Mouse (Mus musculus): ENCODE data around the gene Olfr787. TPM values are rescaled to one million over a fixed set of nuclear protein-coding genes. Genes with fewer than 3 reads are reported as not detected.
A peak's percentile ranks its signal among the peaks of the same experiment; 100 is the strongest.

Olfr787 gene
- not detected in 2 replicates for polyA plus RNA-seq (2014; fragmentation: Nextera tagmentation; extraction: Ambion mirVana)

GRCm38 (mm10) chr10:129461562-129461961 lies at the start of gene Olfr787:
TSS of gene Olfr787 (plus strand) at chr10:129461862.
- no peaks in the 10 kb centered on the region for H3K27me3 ChIP-seq (ENCODE audit: control insufficient read depth, insufficient read depth, low read length)
- no peak for DNase-seq (ENCODE audit: low spot score, missing footprints)

GRCm38 (mm10) chr10:129427006-129427405 lies 34.7 kb upstream of the Olfr787 start, which contains the start of gene Olfr786:
TSS of gene Olfr786 (plus strand) at chr10:129427306.
- Histone ChIP-seq H3K4me3 (ENCODE audit: low read depth, low read length) (no peak within 1 kb of the TSS), H3K9ac (ENCODE audit: low read length) (no peak within 1 kb of the TSS)
- no peak for DNase-seq (ENCODE audit: low spot score, missing footprints)

More at GRCm38 (mm10) chr10:129461562-129461961, at the start of gene Olfr787:
- ATAC-seq (ENCODE audit: low FRiP score), result no peak
- WGBS, result 83% methylated on average over 3 of the region's 3 CpGs
- H3K27ac ChIP-seq (ENCODE audit: low read depth, low read length), result no peak within 1 kb of the TSS
- no peak within 1 kb of the TSS for H3K9ac ChIP-seq (ENCODE audit: low read length)
- H3K36me3 ChIP-seq (ENCODE audit: control insufficient read depth, insufficient read depth, low read length), result no peaks in the 10 kb centered on the region
- no peaks in the 10 kb centered on the region for H3K4me1 ChIP-seq (ENCODE audit: control insufficient read depth, insufficient read depth, low read length)
- no peak within 1 kb of the TSS for H3K4me3 ChIP-seq (ENCODE audit: low read depth, low read length)
- H3K4me2 ChIP-seq, result no peak within 1 kb of the TSS
- H3K9me3 ChIP-seq (ENCODE audit: control insufficient read depth, low read length), result no peaks in the 10 kb centered on the region

DNA sequence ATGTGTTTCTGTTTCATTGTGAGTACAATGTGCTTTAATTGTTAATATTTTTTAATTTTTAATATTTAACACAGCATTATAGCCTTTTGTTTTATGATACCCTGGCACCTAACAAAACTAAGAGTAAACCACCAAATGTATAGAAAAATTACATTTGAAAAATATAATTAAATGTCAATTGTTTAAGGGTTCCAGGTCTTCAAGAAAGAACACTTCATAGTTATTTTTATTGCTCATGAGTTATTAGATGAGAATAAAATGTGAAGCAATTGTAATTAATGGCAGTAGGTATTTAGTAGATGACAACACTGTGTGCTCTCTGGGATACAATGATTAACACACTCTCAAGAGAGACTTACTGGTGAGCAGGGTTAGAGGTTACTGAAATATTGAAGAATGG lies 9.0 kb downstream of the Olfr787 start, which contains the start of gene Olfr788:
Gene Olfr788 (plus strand): TSS at position 301 of the 400 bp plus-strand sequence.
- Histone ChIP-seq H3K9me3 (ENCODE audit: control insufficient read depth, low read length) (no peaks in the 10 kb centered on the region), H3K4me1 (ENCODE audit: control insufficient read depth, insufficient read depth, low read length) (no peaks in the 10 kb centered on the region), H3K4me2 (no peak within 1 kb of the TSS), H3K36me3 (ENCODE audit: control insufficient read depth, insufficient read depth, low read length) (no peaks in the 10 kb centered on the region), H3K9ac (ENCODE audit: low read length) (no peak within 1 kb of the TSS), H3K27ac (ENCODE audit: low read depth, low read length) (no peak within 1 kb of the TSS), H3K4me3 (ENCODE audit: low read depth, low read length) (no peak within 1 kb of the TSS), H3K27me3 (ENCODE audit: control insufficient read depth, insufficient read depth, low read length) (no peaks in the 10 kb centered on the region)
- ATAC-seq (ENCODE audit: low FRiP score), result no peak
- no peak for DNase-seq (ENCODE audit: low spot score, missing footprints)

More at GRCm38 (mm10) chr10:129427006-129427405, 34.7 kb upstream of the Olfr787 start, which contains the start of gene Olfr786:
- no peak within 1 kb of the TSS for H3K27ac ChIP-seq (ENCODE audit: low read depth, low read length)
- no peak for ATAC-seq (ENCODE audit: low FRiP score)
- no peaks in the 10 kb centered on the region for H3K27me3 ChIP-seq (ENCODE audit: control insufficient read depth, insufficient read depth, low read length)
- no peaks in the 10 kb centered on the region for H3K36me3 ChIP-seq (ENCODE audit: control insufficient read depth, insufficient read depth, low read length)
- no peaks in the 10 kb centered on the region for H3K4me1 ChIP-seq (ENCODE audit: control insufficient read depth, insufficient read depth, low read length)
- H3K9me3 ChIP-seq (ENCODE audit: control insufficient read depth, low read length), result no peaks in the 10 kb centered on the region
- no peak within 1 kb of the TSS for H3K4me2 ChIP-seq

DNA sequence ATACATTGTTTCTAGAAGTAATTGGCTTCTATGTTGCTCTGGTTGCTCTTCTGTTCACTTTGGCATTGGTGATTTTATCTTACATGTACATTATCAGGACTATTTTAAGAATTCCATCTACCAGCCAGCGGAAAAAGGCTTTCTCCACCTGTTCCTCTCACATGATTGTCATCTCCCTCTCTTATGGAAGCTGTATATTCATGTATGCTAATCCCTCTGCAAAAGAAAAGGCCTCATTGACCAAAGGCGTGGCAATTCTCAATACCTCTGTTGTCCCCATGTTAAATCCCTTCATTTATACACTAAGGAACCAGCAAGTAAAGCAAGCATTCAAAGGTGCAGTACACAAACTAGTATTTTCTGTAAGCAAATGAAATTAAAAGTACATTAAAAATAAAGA lies 11.6 kb downstream of the Olfr787 start:
- H3K4me3 ChIP-seq (ENCODE audit: low read depth, low read length), result no peak overlapping the region
- peak; percentile 76 for ATAC-seq (ENCODE audit: low FRiP score)
- no peak overlapping the region for H3K4me2 ChIP-seq
- WGBS, result 48% methylated on average over 2 of the region's 2 CpGs
- H3K27me3 ChIP-seq (ENCODE audit: control insufficient read depth, insufficient read depth, low read length), result no peaks in the 10 kb centered on the region
- peak; percentile 85 for DNase-seq (ENCODE audit: low spot score, missing footprints)
- no peak overlapping the region for H3K9ac ChIP-seq (ENCODE audit: low read length)
- H3K27ac ChIP-seq (ENCODE audit: low read depth, low read length), result no peak overlapping the region
- H3K9me3 ChIP-seq (ENCODE audit: control insufficient read depth, low read length), result no peaks in the 10 kb centered on the region
- H3K4me1 ChIP-seq (ENCODE audit: control insufficient read depth, insufficient read depth, low read length), result no peaks in the 10 kb centered on the region
- no peaks in the 10 kb centered on the region for H3K36me3 ChIP-seq (ENCODE audit: control insufficient read depth, insufficient read depth, low read length)

DNA sequence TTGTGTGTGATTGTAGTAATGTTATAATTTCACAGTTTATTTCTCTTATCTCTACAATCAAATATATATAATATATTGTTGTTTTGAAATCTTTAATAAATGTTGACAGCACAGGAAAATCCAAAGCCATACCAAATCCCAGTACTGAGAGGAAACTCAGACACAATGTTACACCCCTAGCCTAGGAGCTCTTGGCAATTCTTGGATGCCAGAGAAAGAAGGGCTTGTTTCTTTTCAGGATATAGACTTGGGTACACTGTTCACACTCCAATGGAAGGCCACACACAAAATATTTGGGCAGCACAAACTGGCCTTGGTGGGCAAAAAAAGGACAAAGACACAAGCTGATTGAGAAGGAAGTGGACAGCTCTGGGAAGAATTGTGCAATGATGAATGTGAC lies 12.1 kb downstream of the Olfr787 start:
- H3K4me3 ChIP-seq (ENCODE audit: low read depth, low read length), result no peak overlapping the region
- no peak overlapping the region for H3K4me2 ChIP-seq
- no peaks in the 10 kb centered on the region for H3K9me3 ChIP-seq (ENCODE audit: control insufficient read depth, low read length)
- H3K9ac ChIP-seq (ENCODE audit: low read length), result no peak overlapping the region
- H3K4me1 ChIP-seq (ENCODE audit: control insufficient read depth, insufficient read depth, low read length), result no peaks in the 10 kb centered on the region
- peak; percentile 67 for ATAC-seq (ENCODE audit: low FRiP score)
- no peak overlapping the region for H3K27ac ChIP-seq (ENCODE audit: low read depth, low read length)
- no peaks in the 10 kb centered on the region for H3K27me3 ChIP-seq (ENCODE audit: control insufficient read depth, insufficient read depth, low read length)
- no peaks in the 10 kb centered on the region for H3K36me3 ChIP-seq (ENCODE audit: control insufficient read depth, insufficient read depth, low read length)
- no peak for DNase-seq (ENCODE audit: low spot score, missing footprints)

DNA sequence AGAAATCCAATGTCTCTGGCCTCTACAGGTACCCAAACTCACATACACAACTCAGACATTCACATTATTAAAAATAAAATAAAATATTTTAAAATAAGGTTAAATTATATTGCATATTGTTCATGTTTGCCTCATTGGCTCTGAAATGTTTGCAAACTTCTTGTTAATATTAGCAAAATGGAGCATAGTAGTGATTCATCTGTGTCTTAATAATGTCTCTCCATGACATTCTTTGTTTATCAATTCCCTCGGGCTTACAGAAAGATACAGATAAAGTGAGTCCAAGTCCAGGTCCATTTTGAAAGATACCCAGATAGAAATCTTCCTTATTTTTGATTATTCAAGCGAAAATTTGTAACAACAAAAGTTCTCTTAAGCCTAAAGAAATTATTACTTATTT lies 22.8 kb downstream of the Olfr787 start, which contains the start of gene Olfr789:
Gene Olfr789 (plus strand): TSS at position 301 of the 400 bp plus-strand sequence.
- Histone ChIP-seq H3K36me3 (ENCODE audit: control insufficient read depth, insufficient read depth, low read length) (no peaks in the 10 kb centered on the region), H3K9ac (ENCODE audit: low read length) (no peak within 1 kb of the TSS), H3K4me1 (ENCODE audit: control insufficient read depth, insufficient read depth, low read length) (no peaks in the 10 kb centered on the region), H3K27ac (ENCODE audit: low read depth, low read length) (no peak within 1 kb of the TSS), H3K4me3 (ENCODE audit: low read depth, low read length) (no peak within 1 kb of the TSS), H3K27me3 (ENCODE audit: control insufficient read depth, insufficient read depth, low read length) (no peaks in the 10 kb centered on the region), H3K4me2 (no peak within 1 kb of the TSS), H3K9me3 (ENCODE audit: control insufficient read depth, low read length) (no peaks in the 10 kb centered on the region)
- ATAC-seq (ENCODE audit: low FRiP score), result no peak
- no peak for DNase-seq (ENCODE audit: low spot score, missing footprints)
- 65% methylated on average over 2 of the region's 2 CpGs for WGBS

DNA sequence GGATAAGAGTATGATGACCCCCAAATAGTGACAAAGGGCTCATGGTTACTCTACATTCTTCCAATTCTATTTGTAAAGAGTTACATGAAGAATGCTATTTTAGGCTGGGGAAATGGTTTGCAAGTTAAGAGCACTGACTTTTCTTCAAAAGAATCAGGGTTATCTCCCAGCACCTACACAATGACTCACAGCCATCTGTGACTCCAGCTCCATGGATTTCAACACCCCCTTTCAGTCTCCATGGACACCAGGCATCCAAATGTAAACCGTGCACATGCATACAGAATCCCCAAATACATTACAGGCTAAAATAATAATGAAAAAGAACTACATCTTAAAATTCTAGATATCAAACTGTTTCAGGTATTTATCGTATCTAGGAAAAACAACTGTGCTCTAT lies 28.4 kb downstream of the Olfr787 start:
- Histone ChIP-seq H3K27ac (ENCODE audit: low read depth, low read length) (no peak overlapping the region), H3K36me3 (ENCODE audit: control insufficient read depth, insufficient read depth, low read length) (no peaks in the 10 kb centered on the region), H3K9me3 (ENCODE audit: control insufficient read depth, low read length) (no peaks in the 10 kb centered on the region), H3K4me1 (ENCODE audit: control insufficient read depth, insufficient read depth, low read length) (no peaks in the 10 kb centered on the region), H3K27me3 (ENCODE audit: control insufficient read depth, insufficient read depth, low read length) (no peaks in the 10 kb centered on the region), H3K4me2 (no peak overlapping the region), H3K9ac (ENCODE audit: low read length) (no peak overlapping the region), H3K4me3 (ENCODE audit: low read depth, low read length) (no peak overlapping the region)
- ATAC-seq (ENCODE audit: low FRiP score), result no peak
- DNase-seq (ENCODE audit: low spot score, missing footprints), result no peak
- 86% methylated on average over 2 of the region's 2 CpGs for WGBS

- no peak within 1 kb of the TSS for H3K4me2 ChIP-seq
- DNase-seq (ENCODE audit: low spot score, missing footprints) (no peak), ATAC-seq (ENCODE audit: low FRiP score) (no peak)
- no peak within 1 kb of the TSS for H3K4me3 ChIP-seq (ENCODE audit: low read depth, low read length)
- no peak within 1 kb of the TSS for H3K9ac ChIP-seq (ENCODE audit: low read length)
- no peak within 1 kb of the TSS for H3K27ac ChIP-seq (ENCODE audit: low read depth, low read length)
- no peaks in the 10 kb centered on the region for H3K27me3 ChIP-seq (ENCODE audit: control insufficient read depth, insufficient read depth, low read length)
- H3K9me3 ChIP-seq (ENCODE audit: control insufficient read depth, low read length), result no peaks in the 10 kb centered on the region
- H3K4me1 ChIP-seq (ENCODE audit: control insufficient read depth, insufficient read depth, low read length), result no peaks in the 10 kb centered on the region
- no peaks in the 10 kb centered on the region for H3K36me3 ChIP-seq (ENCODE audit: control insufficient read depth, insufficient read depth, low read length)
Measured at GRCm38 (mm10) chr10:129498192-129498591, 36.5 kb downstream of the Olfr787 start, which contains the start of gene Olfr790. TSS of gene Olfr790 (plus strand) at chr10:129498492.

Data from midbrain, embryonic 11.5 days (tissue).